Mouse (Mus musculus) hindbrain, embryonic 13.5 days (tissue): ENCODE data around the gene Dzip1. TPM values are rescaled to one million over a fixed set of nuclear protein-coding genes. Genes with fewer than 3 reads are reported as not detected.

ENCODE experiments used
- polyA plus RNA-seq: library from polyadenylated mRNA; unstranded; fragments of >200 nt; fragmentation: Nextera tagmentation; extraction: Ambion mirVana; gene quantifications from 2 replicates; pipeline ENCODE4 v1.2.1, GENCODE M21; 2015

The Dzip1 gene
- polyA plus RNA-seq, 1 experiment from 2014 or later = 56.3 TPM

Other genes starting within 250 kb of the Dzip1 start
- gene Abcc4, start 219.2 kb downstream of the Dzip1 start, polyA plus RNA-seq = 1.9 and 2.0 TPM in 2 replicates
- gene Cldn10, start 137.6 kb downstream of the Dzip1 start, polyA plus RNA-seq = 0.65 and 1.5 TPM in 2 replicates
- 20.3 and 21.5 TPM in 2 replicates for gene Dnajc3, start 12.5 kb upstream of the Dzip1 start, polyA plus RNA-seq
- gene Uggt2, start 174.0 kb upstream of the Dzip1 start, polyA plus RNA-seq = 18.5 and 22.2 TPM in 2 replicates
- 1.2 and 1.9 TPM in 2 replicates for gene Hs6st3, start 212.9 kb upstream of the Dzip1 start, polyA plus RNA-seq